Mouse (Mus musculus): ENCODE measurements around the gene Rspo4.

DNA sequence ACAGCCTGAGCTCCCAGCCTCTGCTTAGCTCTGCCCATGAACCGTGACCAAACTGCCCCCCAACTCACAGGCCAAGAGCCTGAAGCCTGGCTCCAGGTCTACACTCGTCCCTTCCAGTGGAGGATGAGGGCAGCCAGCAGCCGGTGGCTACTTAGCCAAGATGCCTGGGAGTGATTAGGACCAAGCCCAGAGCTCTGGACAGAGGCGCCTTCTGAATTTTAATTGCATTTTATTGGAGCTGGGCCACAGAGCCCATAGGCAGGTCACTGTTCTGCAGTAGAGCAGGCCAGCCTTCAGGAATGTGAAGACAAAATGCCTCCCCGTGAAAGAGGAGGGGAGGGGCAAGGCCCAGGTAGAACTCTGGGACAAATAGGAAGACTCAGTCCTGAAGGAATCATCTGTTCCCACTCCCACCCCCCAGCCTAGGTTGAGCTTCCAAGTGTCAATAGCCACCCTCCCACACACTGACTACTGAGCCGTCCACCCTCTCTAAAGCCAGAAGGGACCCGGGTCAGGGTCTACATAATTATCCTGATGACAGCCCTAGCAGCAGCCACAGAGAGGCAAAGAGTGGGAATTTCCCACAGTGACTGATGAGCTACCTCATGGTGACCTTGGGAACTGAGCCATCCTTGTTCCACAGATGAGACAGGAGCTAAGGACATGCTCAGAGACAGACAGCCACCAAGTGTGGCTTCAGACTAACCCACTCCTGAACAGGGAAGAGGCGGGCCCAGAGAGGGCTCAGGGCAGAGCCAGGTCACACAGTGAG lies 51.7 kb downstream of the Rspo4 start:
- no peak for TF ChIP-seq CTCF (IDR thresholded peaks at IDR 0.05; ENCODE audit: extremely low read depth, insufficient read depth, insufficient read length, insufficient replicate concordance)
- TF ChIP-seq POLR2A (IDR thresholded peaks at IDR 0.05; ENCODE audit: low read depth, low read length) = no peak
